Mouse (Mus musculus) lung, adult 2 months (tissue): Measurements from ENCODE around the gene Cd276.

Experiments
- CTCF ChIP-seq: fragments of 200-500 bp; IDR thresholded peaks from 2 replicates; pipeline ENCODE4 v1.5.1; 2011; ENCODE audit warnings: mild to moderate bottlenecking, low read length, control low read depth; ENCODE audit not compliant: insufficient read depth
- POLR2A ChIP-seq: fragments of 200-500 bp; IDR thresholded peaks from 2 replicates; pipeline ENCODE4 v1.6.1; 2011; ENCODE audit warnings: low read depth, mild to moderate bottlenecking, control low read depth, low read length, borderline replicate concordance; ENCODE audit errors: extremely low read depth

GRCm38 (mm10) chr9:58495035-58495434 is 60.2 kb downstream of the Cd276 start:
- no peak for TF ChIP-seq POLR2A
- TF ChIP-seq CTCF = no peak
